Mouse (Mus musculus) C2C12 (cell line): ENCODE data around the gene H2-Oa. TPM values are rescaled to one million over a fixed set of nuclear protein-coding genes. Genes with fewer than 3 reads are reported as not detected.

Source experiments
- H3K27me3 ChIP-seq: one replicate; pipeline ENCODE4 v1.6.1; 2011; ENCODE audit not compliant: control insufficient read depth, insufficient read depth, insufficient read length
- H3K36me3 ChIP-seq: one replicate; pipeline ENCODE4 v1.6.1; 2011; ENCODE audit not compliant: control insufficient read depth, insufficient read depth
- H3K4me3 ChIP-seq: one replicate; pipeline ENCODE4 v1.5.1; 2011; ENCODE audit warnings: mild to moderate bottlenecking, control low read depth; ENCODE audit not compliant: poor library complexity, insufficient read depth, severe bottlenecking
- H3K79me2 ChIP-seq: one replicate; pipeline ENCODE4 v1.6.1; 2011; ENCODE audit not compliant: control insufficient read depth, insufficient read depth
- H3K79me3 ChIP-seq: one replicate; pipeline ENCODE4 v1.6.1; 2011; ENCODE audit warnings: low read depth, control low read depth
- H3ac ChIP-seq: one replicate; pipeline ENCODE3; 2011; ENCODE audit warnings: low read depth; ENCODE audit not compliant: control insufficient read depth, insufficient read length
- CEBPB ChIP-seq: IDR thresholded peaks from one replicate; pipeline ENCODE4 v1.6.1; 2011; ENCODE audit warnings: low read depth, mild to moderate bottlenecking, control low read depth, moderate library complexity
- CTCF ChIP-seq: IDR thresholded peaks from one replicate; pipeline ENCODE4 v1.5.1; 2011; ENCODE audit not compliant: control insufficient read depth, insufficient read depth, insufficient read length
- FOSL1 ChIP-seq: IDR thresholded peaks from one replicate; pipeline ENCODE4 v1.8.0; 2011; ENCODE audit warnings: mild to moderate bottlenecking, low read length; ENCODE audit not compliant: poor library complexity, insufficient read depth, severe bottlenecking
- MAX ChIP-seq: IDR thresholded peaks from one replicate; pipeline ENCODE4 v1.6.1; 2011; ENCODE audit warnings: mild to moderate bottlenecking, control low read depth
- MYOD1 ChIP-seq: IDR thresholded peaks from one replicate; pipeline ENCODE4 v1.6.1; 2011; ENCODE audit warnings: low read depth; ENCODE audit not compliant: control insufficient read depth, insufficient read length
- MYOG ChIP-seq: IDR thresholded peaks from one replicate; pipeline ENCODE4 v1.6.1; 2011; ENCODE audit not compliant: control insufficient read depth, insufficient read length; ENCODE audit errors: extremely low read depth
- USF1 ChIP-seq: IDR thresholded peaks from one replicate; pipeline ENCODE4 v1.6.1; 2011; ENCODE audit warnings: low read depth, mild to moderate bottlenecking, control low read depth, moderate library complexity
- polyA plus RNA-seq: library from polyadenylated mRNA; unstranded; fragments of >200 nt; fragmentation: generic; extraction: Trizol; gene quantifications from one replicate; pipeline ENCODE4 v1.2.1, GENCODE M21; 2012; ENCODE audit warnings: missing spikeins

Gene H2-Oa
- polyA plus RNA-seq, 1 experiment, result not detected

DNA sequence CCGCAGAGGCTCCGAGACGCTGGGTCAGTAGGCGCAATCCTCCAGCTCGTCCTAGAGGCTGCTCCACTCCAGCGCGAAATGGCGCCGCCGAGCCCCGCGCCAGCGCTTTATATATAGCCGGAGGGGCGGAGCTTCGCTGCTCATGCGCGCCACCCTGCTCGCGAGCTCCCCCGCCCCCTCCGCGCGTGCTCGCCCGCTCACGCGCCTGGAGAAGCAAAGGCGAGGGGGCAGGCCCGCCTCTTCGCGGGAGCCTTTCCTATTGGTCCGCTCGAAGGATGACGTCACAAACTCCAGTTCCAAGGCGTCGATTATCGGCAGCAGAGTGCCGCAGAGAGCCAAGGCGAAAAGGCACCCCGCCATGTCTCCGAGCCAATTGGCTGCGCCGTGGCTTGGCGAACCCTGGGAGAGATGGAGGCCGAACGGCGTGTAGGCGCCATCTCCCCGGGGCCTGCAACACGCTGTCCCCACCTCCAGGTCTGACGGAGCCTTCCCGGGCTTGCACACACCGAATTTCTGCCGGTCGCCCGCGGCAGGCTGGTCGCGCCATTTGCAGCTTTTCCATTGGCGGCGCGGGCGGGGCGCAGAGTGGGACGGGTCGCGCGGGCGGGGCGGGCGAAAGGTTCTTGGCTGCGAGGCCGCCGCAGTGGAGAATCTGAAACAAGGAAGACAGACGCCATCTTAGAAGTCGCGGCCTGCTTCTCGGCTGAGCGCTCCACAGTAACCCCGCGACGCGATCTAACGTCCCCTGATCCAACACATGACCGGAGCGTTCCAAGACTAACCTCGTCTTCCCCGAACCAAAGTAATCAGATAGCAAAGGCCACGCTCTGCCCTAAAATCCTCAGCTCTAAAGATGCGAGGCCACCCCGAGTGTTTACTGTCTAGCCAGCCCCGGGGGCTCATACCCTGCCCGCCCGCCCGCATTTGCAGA lies 27.4 kb downstream of the H2-Oa start, which contains the start of gene H2-DMa:
TSS of gene H2-DMa (plus strand) at position 293 of the 931 bp plus-strand sequence.
- Histone ChIP-seq H3K79me2 (peaks cover 95% of the 10 kb centered on the region), H3K4me3 (peak within 1 kb of the TSS; percentile 86), H3K27me3 (no peaks in the 10 kb centered on the region), H3ac (peak within 1 kb of the TSS; percentile 96), H3K79me3 (peaks cover 69% of the 10 kb centered on the region), H3K36me3 (peaks cover 46% of the 10 kb centered on the region)
- peak; percentile 60 for TF ChIP-seq MAX
- TF ChIP-seq MYOG, result no peak

DNA sequence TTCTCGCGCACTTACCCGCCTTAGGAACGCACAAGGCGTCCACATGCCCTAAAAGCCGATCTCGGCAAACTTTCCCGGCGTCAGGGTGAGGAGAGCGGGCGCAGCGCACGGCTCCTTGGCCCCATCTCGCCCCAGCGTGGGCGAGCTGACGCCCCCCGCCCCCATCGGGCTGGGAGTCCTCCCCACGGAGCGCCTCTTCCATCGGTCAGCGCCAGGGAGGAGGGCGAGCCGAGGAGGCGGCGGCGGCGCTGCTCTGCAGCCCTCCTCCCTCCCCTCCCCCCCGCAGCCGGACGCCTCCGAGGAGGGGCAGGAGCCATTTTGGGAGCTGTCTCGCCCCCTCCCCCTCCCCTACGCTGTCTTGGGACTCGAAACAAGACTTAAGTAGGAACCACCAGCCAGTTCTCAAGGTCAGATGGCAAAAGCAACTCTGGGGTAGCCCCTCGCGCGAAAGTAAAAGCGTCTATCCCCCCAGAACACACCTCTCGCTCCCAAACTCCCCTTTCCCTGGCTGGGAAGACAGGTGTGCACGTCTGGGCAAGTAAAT lies 28.1 kb downstream of the H2-Oa start:
- Histone ChIP-seq H3K79me3 (peaks cover 69% of the 10 kb centered on the region), H3K27me3 (no peaks in the 10 kb centered on the region), H3K79me2 (peaks cover 95% of the 10 kb centered on the region), H3K36me3 (peaks cover 39% of the 10 kb centered on the region), H3K4me3 (peak overlapping the region; percentile 86), H3ac (peak overlapping the region; percentile 92)
- TF ChIP-seq MYOD1 (no peak), FOSL1 (no peak), MAX (no peak), CEBPB (no peak), CTCF (no peak), USF1 (no peak), MYOG (no peak)

DNA sequence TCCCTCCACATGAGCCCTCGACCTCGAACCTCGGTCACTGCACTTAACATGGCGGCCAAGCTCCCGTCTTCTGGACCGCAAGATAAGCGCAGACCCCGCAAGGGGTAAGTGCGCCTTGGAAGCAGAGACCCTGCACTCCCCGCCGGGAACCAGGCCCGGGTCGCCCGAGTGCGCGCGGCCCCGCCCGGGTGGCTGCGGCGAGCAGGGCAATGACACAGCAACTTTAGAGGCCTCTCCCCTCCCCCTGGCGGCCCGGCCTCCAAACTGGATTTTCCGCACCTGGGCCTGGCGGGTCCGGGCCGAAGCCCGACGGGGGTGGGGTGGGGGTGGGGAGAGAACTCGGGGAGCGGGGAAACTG lies 28.7 kb downstream of the H2-Oa start:
- Histone ChIP-seq H3K27me3 (no peaks in the 10 kb centered on the region), H3K36me3 (peaks cover 38% of the 10 kb centered on the region), H3K79me3 (peaks cover 68% of the 10 kb centered on the region), H3K4me3 (peak overlapping the region; percentile 86), H3K79me2 (peaks cover 95% of the 10 kb centered on the region), H3ac (peak overlapping the region; percentile 92)
- no peak for TF ChIP-seq USF1
- no peak for TF ChIP-seq CTCF
- no peak for TF ChIP-seq CEBPB
- TF ChIP-seq MAX, result no peak
- TF ChIP-seq MYOG, result no peak
- no peak for TF ChIP-seq MYOD1
- no peak for TF ChIP-seq FOSL1

DNA sequence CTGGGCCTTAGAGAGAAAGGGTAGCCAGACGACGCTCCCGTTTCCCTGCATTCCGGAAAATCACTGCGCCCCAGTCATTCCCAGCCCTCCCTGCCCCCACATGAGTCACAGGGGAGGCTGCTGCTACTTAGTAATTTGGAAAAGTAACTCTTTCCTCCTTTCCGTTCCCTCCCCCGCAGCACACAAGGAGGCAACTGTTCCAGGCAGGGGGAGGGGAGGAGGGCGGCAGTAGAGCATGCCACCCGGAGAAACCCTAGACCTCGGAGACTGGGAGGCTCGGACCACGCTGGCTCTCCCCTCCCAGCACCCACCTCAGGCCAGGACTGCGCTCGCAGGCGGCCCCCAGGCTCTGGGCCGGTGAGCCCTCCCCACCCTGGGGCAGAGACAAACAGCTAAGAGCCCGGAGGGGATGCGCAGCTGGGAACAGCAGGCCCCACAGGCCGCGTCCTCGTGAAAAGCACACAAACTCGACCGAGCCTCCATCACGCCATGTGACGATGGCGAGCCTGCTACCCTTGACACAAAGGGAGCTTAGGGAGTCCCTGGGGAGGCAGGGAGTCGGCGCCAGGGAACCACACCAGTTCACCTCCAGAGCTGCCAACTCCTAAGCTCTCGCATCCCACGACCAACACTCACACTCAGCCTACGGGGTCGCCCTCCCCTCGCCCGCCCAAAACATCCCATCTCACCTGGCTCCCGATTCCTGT lies 29.2 kb downstream of the H2-Oa start:
- Histone ChIP-seq H3K27me3 (no peaks in the 10 kb centered on the region), H3K4me3 (peak overlapping the region; percentile 86), H3K36me3 (peaks cover 33% of the 10 kb centered on the region), H3ac (peak overlapping the region; percentile 99), H3K79me2 (peaks cover 95% of the 10 kb centered on the region), H3K79me3 (peaks cover 66% of the 10 kb centered on the region)
- TF ChIP-seq MAX, result no peak
- TF ChIP-seq CEBPB, result no peak
- TF ChIP-seq FOSL1, result no peak
- TF ChIP-seq MYOG, result no peak
- TF ChIP-seq USF1, result no peak
- no peak for TF ChIP-seq CTCF
- no peak for TF ChIP-seq MYOD1

DNA sequence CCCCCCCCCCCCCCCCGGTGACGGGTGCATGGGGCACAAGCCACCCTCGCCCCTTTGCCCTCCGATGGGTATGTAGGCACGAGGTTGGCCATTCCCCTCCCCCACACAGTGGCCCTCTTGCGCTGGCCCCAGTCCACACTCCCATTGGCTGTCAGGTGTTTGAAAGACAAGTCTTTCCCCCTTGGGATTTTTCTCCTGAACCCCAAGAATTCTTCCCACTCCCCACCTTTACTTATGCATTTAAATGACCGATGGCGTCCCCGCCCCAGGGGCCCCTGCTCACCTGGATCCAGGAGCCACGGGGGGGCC lies 29.7 kb downstream of the H2-Oa start:
- H3K79me3 ChIP-seq, result peaks cover 62% of the 10 kb centered on the region
- peaks cover 95% of the 10 kb centered on the region for H3K79me2 ChIP-seq
- no peak for TF ChIP-seq MYOG
- no peak for TF ChIP-seq MAX
- no peaks in the 10 kb centered on the region for H3K27me3 ChIP-seq
- H3K4me3 ChIP-seq, result peak overlapping the region; percentile 86
- H3ac ChIP-seq, result peak overlapping the region; percentile 99
- H3K36me3 ChIP-seq, result peaks cover 28% of the 10 kb centered on the region
